Mouse (Mus musculus): ENCODE data around the gene Pdlim5.

GRCm38 (mm10) chr3:142434786-142435168 lies 39.3 kb upstream of the Pdlim5 start:
- TF ChIP-seq CTCF (IDR thresholded peaks at IDR 0.05; ENCODE audit: extremely low read depth, insufficient read depth, insufficient read length, insufficient replicate concordance) (no peak), POLR2A (IDR thresholded peaks at IDR 0.05; ENCODE audit: low read depth, low read length) (no peak)
